Mouse (Mus musculus): Measurements from ENCODE around the gene Cox6b2.

DNA sequence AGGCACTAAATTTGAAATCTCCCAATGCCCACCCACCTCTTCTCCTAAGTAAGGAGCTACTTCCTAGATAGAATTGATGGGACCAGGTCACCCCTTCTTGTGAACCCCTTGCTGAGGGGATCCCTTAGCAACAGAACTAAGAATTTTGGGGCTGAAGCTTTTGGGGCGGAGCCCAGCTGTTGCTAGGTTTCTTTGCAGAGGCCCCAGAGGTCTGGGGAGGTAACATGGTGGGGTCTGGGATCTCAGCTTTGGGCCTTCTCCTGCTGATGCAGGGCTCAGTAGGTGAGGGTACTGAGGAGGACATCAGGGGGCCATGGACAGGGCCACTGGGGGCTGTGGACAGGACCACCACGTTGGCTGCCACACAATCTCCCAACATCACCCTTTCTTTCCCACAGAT, 29.9 kb upstream of the Cox6b2 start, which contains the start of the genes Il11 and Tmem190:
- TF ChIP-seq POLR2A (IDR thresholded peaks at IDR 0.05; ENCODE audit: extremely low read depth, insufficient read depth, low read length) (no peak), CTCF (IDR thresholded peaks at IDR 0.05; ENCODE audit: extremely low read depth, insufficient read depth, low read length) (no peak)
